Mouse (Mus musculus): ENCODE results near the gene Dagla. TPM values are rescaled to one million over a fixed set of nuclear protein-coding genes. Genes with fewer than 3 reads are reported as not detected.

The Dagla gene
- polyA plus RNA-seq, 1 experiment from 2014 or later: 2.2 TPM

GRCm38 (mm10) chr19:10240654-10241305, 63.9 kb downstream of the Dagla start, which contains the start of gene Myrf:
TSS of gene Myrf (minus strand) at chr19:10240748.
- peaks cover 48% of the 10 kb centered on the region for H3K4me1 ChIP-seq
- peak; percentile 90 for DNase-seq (ENCODE audit: low spot score)
- no peaks in the 10 kb centered on the region for H3K9me3 ChIP-seq
- WGBS: 8% methylated on average over 43 of the region's 43 CpGs
- peaks cover 37% of the 10 kb centered on the region for H3K27me3 ChIP-seq (replicated peaks; ENCODE audit: low read depth, poor library complexity, severe bottlenecking)
- H3K36me3 ChIP-seq (replicated peaks): no peaks in the 10 kb centered on the region
- H3K4me3 ChIP-seq: peak within 1 kb of the TSS; percentile 69
- peak within 1 kb of the TSS; percentile 85 for H3K27ac ChIP-seq (replicated peaks)

- H3K36me3 ChIP-seq (replicated peaks): no peaks in the 10 kb centered on the region
- peak overlapping the region; percentile 85 for H3K27ac ChIP-seq (replicated peaks)
- no peak for DNase-seq (ENCODE audit: low spot score)
- WGBS: 3% methylated on average over 26 of the region's 26 CpGs
- H3K4me3 ChIP-seq: peak overlapping the region; percentile 69
- H3K4me1 ChIP-seq: peaks cover 48% of the 10 kb centered on the region
- no peaks in the 10 kb centered on the region for H3K9me3 ChIP-seq
- H3K27me3 ChIP-seq (replicated peaks; ENCODE audit: low read depth, poor library complexity, severe bottlenecking): peaks cover 32% of the 10 kb centered on the region
Observed at GRCm38 (mm10) chr19:10239975-10240653, 64.6 kb downstream of the Dagla start.

- peaks cover 32% of the 10 kb centered on the region for H3K27me3 ChIP-seq (replicated peaks; ENCODE audit: low read depth, poor library complexity, severe bottlenecking)
- H3K4me1 ChIP-seq: peaks cover 46% of the 10 kb centered on the region
- H3K4me3 ChIP-seq: peak overlapping the region; percentile 69
- 29% methylated on average over 2 of the region's 2 CpGs for WGBS
- peak; percentile 45 for DNase-seq (ENCODE audit: low spot score)
- H3K36me3 ChIP-seq (replicated peaks): no peaks in the 10 kb centered on the region
- peak overlapping the region; percentile 85; the same call in 1 of the 2 replicates for H3K27ac ChIP-seq (replicated peaks)
- no peaks in the 10 kb centered on the region for H3K9me3 ChIP-seq
Observed at GRCm38 (mm10) chr19:10239419-10239818, 65.3 kb downstream of the Dagla start.

- peaks cover 32% of the 10 kb centered on the region for H3K27me3 ChIP-seq (replicated peaks; ENCODE audit: low read depth, poor library complexity, severe bottlenecking)
- no peak for DNase-seq (ENCODE audit: low spot score)
- no peak overlapping the region for H3K4me3 ChIP-seq
- 66% methylated on average over 3 of the region's 3 CpGs for WGBS
- H3K27ac ChIP-seq (replicated peaks): no peak overlapping the region
- peaks cover 36% of the 10 kb centered on the region for H3K4me1 ChIP-seq
- H3K9me3 ChIP-seq: no peaks in the 10 kb centered on the region
- H3K36me3 ChIP-seq (replicated peaks): no peaks in the 10 kb centered on the region
Observed at GRCm38 (mm10) chr19:10238477-10238876, 66.2 kb downstream of the Dagla start.

- 89% methylated on average over 9 of the region's 9 CpGs for WGBS
- Histone ChIP-seq H3K27me3 (replicated peaks; ENCODE audit: low read depth, poor library complexity, severe bottlenecking) (peaks cover 49% of the 10 kb centered on the region), H3K9me3 (no peaks in the 10 kb centered on the region), H3K4me1 (peaks cover 51% of the 10 kb centered on the region), H3K27ac (replicated peaks) (no peak overlapping the region), H3K4me3 (no peak overlapping the region), H3K36me3 (replicated peaks) (no peaks in the 10 kb centered on the region)
- no peak for DNase-seq (ENCODE audit: low spot score)
Observed at GRCm38 (mm10) chr19:10235784-10236565, 68.7 kb downstream of the Dagla start.

GRCm38 (mm10) chr19:10232327-10233017, 72.2 kb downstream of the Dagla start:
- DNase-seq (ENCODE audit: low spot score): no peak
- no peak overlapping the region for H3K4me3 ChIP-seq
- H3K27ac ChIP-seq (replicated peaks): no peak overlapping the region; the same call in 1 of the 2 replicates
- WGBS: 33% methylated on average over 9 of the region's 9 CpGs
- H3K36me3 ChIP-seq (replicated peaks): no peaks in the 10 kb centered on the region; the same call in 1 of the 2 replicates
- H3K9me3 ChIP-seq: no peaks in the 10 kb centered on the region
- peaks cover 46% of the 10 kb centered on the region for H3K4me1 ChIP-seq
- peaks cover 25% of the 10 kb centered on the region for H3K27me3 ChIP-seq (replicated peaks; ENCODE audit: low read depth, poor library complexity, severe bottlenecking)

GRCm38 (mm10) chr19:10231871-10232270, 72.8 kb downstream of the Dagla start:
- no peak overlapping the region for H3K4me3 ChIP-seq
- peak overlapping the region; percentile 70 for H3K27ac ChIP-seq (replicated peaks)
- peaks cover 25% of the 10 kb centered on the region for H3K27me3 ChIP-seq (replicated peaks; ENCODE audit: low read depth, poor library complexity, severe bottlenecking)
- no peaks in the 10 kb centered on the region for H3K9me3 ChIP-seq
- DNase-seq (ENCODE audit: low spot score): no peak
- H3K36me3 ChIP-seq (replicated peaks): no peaks in the 10 kb centered on the region; the same call in 1 of the 2 replicates
- WGBS: 12% methylated on average over 5 of the region's 5 CpGs
- H3K4me1 ChIP-seq: peaks cover 46% of the 10 kb centered on the region

- H3K36me3 ChIP-seq (replicated peaks): no peaks in the 10 kb centered on the region; the same call in 1 of the 2 replicates
- H3K4me3 ChIP-seq: peak overlapping the region; percentile 31; the same call in 1 of the 2 replicates
- DNase-seq (ENCODE audit: low spot score): peak; percentile 43
- peak overlapping the region; percentile 70 for H3K27ac ChIP-seq (replicated peaks)
- peaks cover 25% of the 10 kb centered on the region for H3K27me3 ChIP-seq (replicated peaks; ENCODE audit: low read depth, poor library complexity, severe bottlenecking)
- WGBS: 8% methylated on average over 7 of the region's 7 CpGs
- H3K9me3 ChIP-seq: no peaks in the 10 kb centered on the region
- H3K4me1 ChIP-seq: peaks cover 46% of the 10 kb centered on the region
Observed at GRCm38 (mm10) chr19:10231016-10231415, 73.7 kb downstream of the Dagla start.

- H3K4me3 ChIP-seq: no peak overlapping the region
- H3K4me1 ChIP-seq: peaks cover 57% of the 10 kb centered on the region
- H3K36me3 ChIP-seq (replicated peaks): no peaks in the 10 kb centered on the region; the same call in 1 of the 2 replicates
- DNase-seq (ENCODE audit: low spot score): no peak
- 93% methylated on average over 4 of the region's 4 CpGs for WGBS
- H3K9me3 ChIP-seq: no peaks in the 10 kb centered on the region
- peaks cover 4% of the 10 kb centered on the region for H3K27me3 ChIP-seq (replicated peaks; ENCODE audit: low read depth, poor library complexity, severe bottlenecking)
- 0 out of 2 replicates have a peak overlapping the region, but pooled peaks have one; percentile 31 for H3K27ac ChIP-seq (replicated peaks)
Observed at GRCm38 (mm10) chr19:10225767-10226166, 78.9 kb downstream of the Dagla start.

GRCm38 (mm10) chr19:10224637-10225453, 79.8 kb downstream of the Dagla start:
- H3K4me3 ChIP-seq: peak overlapping the region; percentile 33
- peaks cover 3% of the 10 kb centered on the region for H3K27me3 ChIP-seq (replicated peaks; ENCODE audit: low read depth, poor library complexity, severe bottlenecking)
- peak; percentile 71 for DNase-seq (ENCODE audit: low spot score)
- no peaks in the 10 kb centered on the region; the same call in 1 of the 2 replicates for H3K36me3 ChIP-seq (replicated peaks)
- peak overlapping the region; percentile 83 for H3K27ac ChIP-seq (replicated peaks)
- no peaks in the 10 kb centered on the region for H3K9me3 ChIP-seq
- 25% methylated on average over 26 of the region's 26 CpGs for WGBS
- peaks cover 48% of the 10 kb centered on the region for H3K4me1 ChIP-seq

- Histone ChIP-seq H3K27ac (replicated peaks) (no peak overlapping the region), H3K27me3 (replicated peaks; ENCODE audit: low read depth, poor library complexity, severe bottlenecking) (no peaks in the 10 kb centered on the region; the same call in 1 of the 2 replicates), H3K36me3 (replicated peaks) (no peaks in the 10 kb centered on the region; the same call in 1 of the 2 replicates), H3K4me3 (no peak overlapping the region), H3K9me3 (no peaks in the 10 kb centered on the region), H3K4me1 (peaks cover 46% of the 10 kb centered on the region)
- 78% methylated on average over 4 of the region's 4 CpGs for WGBS
- DNase-seq (ENCODE audit: low spot score): no peak
Observed at GRCm38 (mm10) chr19:10223561-10223960, 81.1 kb downstream of the Dagla start.

All from embryonic facial prominence, embryonic 10.5 days (tissue).